Mouse (Mus musculus): ENCODE results near the gene Asphd1.
"Not testable (repeated sequence)": the region's sequence is repeated elsewhere in the genome, so short reads cannot be mapped to it uniquely, and the experiment has no call there.

DNA sequence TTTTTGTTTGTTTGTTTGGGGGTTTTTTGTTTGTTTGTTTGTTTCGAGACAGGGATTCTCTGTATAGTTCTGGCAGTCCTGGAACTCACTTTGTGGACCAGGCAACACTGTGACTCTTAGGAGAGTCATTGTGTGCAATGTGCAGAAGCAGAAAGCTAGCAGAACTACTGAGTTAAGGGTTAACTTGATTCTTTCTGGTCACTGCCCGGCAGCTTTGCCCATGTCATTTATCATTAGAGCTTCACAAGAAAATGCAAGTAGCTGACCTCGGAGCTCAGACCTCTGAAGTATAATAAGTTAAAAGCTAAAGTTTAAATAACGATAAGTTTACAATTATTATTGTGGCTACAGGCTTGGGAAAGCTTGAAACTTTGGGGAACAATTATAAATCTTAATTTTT lies 31.0 kb downstream of the Asphd1 start:
- not testable (repeated sequence) for TF ChIP-seq POLR2A (IDR thresholded peaks at IDR 0.05; ENCODE audit: borderline replicate concordance, insufficient read depth, low read length); CTCF (IDR thresholded peaks at IDR 0.05; ENCODE audit: borderline replicate concordance, insufficient read depth, low read depth, low read length)

Measured in cerebellum, adult 2 months (tissue).